Mouse (Mus musculus): Measurements from ENCODE around the gene Adam20. TPM values are rescaled to one million over a fixed set of nuclear protein-coding genes. Genes with fewer than 3 reads are reported as not detected.
"Not testable (repeated sequence)": the region's sequence is repeated elsewhere in the genome, so short reads cannot be mapped to it uniquely, and the experiment has no call there.

Gene Adam20
- not detected in 2 replicates for polyA plus RNA-seq (2015; fragmentation: Nextera tagmentation; extraction: Ambion mirVana)

- not testable (repeated sequence) for ATAC-seq (replicated peaks; ENCODE audit: low FRiP score); H3K36me3 ChIP-seq; H3K27ac ChIP-seq; H3K4me2 ChIP-seq; H3K27me3 ChIP-seq; H3K4me1 ChIP-seq; H3K9me3 ChIP-seq (replicated peaks); H3K4me3 ChIP-seq (replicated peaks); H3K9ac ChIP-seq
- 85% methylated on average over 1 of the region's 1 CpGs for WGBS
These were observed at the start of gene Adam20 for GRCm38 (mm10) chr8:40792973-40793372. Gene Adam20, plus strand, starts transcription at chr8:40793273.

- H3K9me3 ChIP-seq (replicated peaks); H3K4me3 ChIP-seq (replicated peaks); H3K4me1 ChIP-seq; H3K27me3 ChIP-seq; H3K27ac ChIP-seq; H3K36me3 ChIP-seq; H3K4me2 ChIP-seq; H3K9ac ChIP-seq; ATAC-seq (replicated peaks; ENCODE audit: low FRiP score): not testable (repeated sequence)
- 63% methylated on average over 1 of the region's 1 CpGs for WGBS
These were observed 41.2 kb upstream of the Adam20 start, which contains the start of gene Adam25 for GRCm38 (mm10) chr8:40751908-40752307. Gene Adam25, plus strand, starts transcription at chr8:40752208.

- Histone ChIP-seq H3K9ac (no peak overlapping the region), H3K9me3 (replicated peaks) (no peaks in the 10 kb centered on the region), H3K27me3 (no peaks in the 10 kb centered on the region), H3K36me3 (no peaks in the 10 kb centered on the region), H3K4me1 (no peaks in the 10 kb centered on the region), H3K27ac (no peak overlapping the region), H3K4me3 (replicated peaks) (no peak overlapping the region), H3K4me2 (no peak overlapping the region)
- ATAC-seq (replicated peaks; ENCODE audit: low FRiP score) = no peak
These were observed 9.8 kb upstream of the Adam20 start for GRCm38 (mm10) chr8:40783320-40783719.

- H3K27me3 ChIP-seq = no peaks in the 10 kb centered on the region
- H3K9me3 ChIP-seq (replicated peaks) = no peaks in the 10 kb centered on the region
- H3K4me3 ChIP-seq (replicated peaks) = no peak overlapping the region
- H3K4me2 ChIP-seq = no peak overlapping the region
- 83% methylated on average over 2 of the region's 2 CpGs for WGBS
- H3K9ac ChIP-seq = no peak overlapping the region
- no peaks in the 10 kb centered on the region for H3K4me1 ChIP-seq
- no peak for ATAC-seq (replicated peaks; ENCODE audit: low FRiP score)
- no peaks in the 10 kb centered on the region for H3K36me3 ChIP-seq
- H3K27ac ChIP-seq = no peak overlapping the region
These were observed 10.5 kb downstream of the Adam20 start for GRCm38 (mm10) chr8:40803379-40804079.

Other genes with a start within 250 kb of the Adam20 start
- not detected in 2 replicates for gene Adam24, start 118.2 kb upstream of the Adam20 start, polyA plus RNA-seq (2015; fragmentation: Nextera tagmentation; extraction: Ambion mirVana)
- gene Adam25, start 41.1 kb upstream of the Adam20 start, polyA plus RNA-seq (2015; fragmentation: Nextera tagmentation; extraction: Ambion mirVana) = not detected in 2 replicates
- not detected in 2 replicates for gene Adam39, start 29.7 kb downstream of the Adam20 start, polyA plus RNA-seq (2015; fragmentation: Nextera tagmentation; extraction: Ambion mirVana)

All from kidney, embryonic 15.5 days (tissue).